Mouse (Mus musculus): ENCODE data around the gene Elp1.

GRCm38 (mm10) chr4:56723237-56723636, 78.9 kb downstream of the Elp1 start:
- TF ChIP-seq CTCF (IDR thresholded peaks at IDR 0.05; ENCODE audit: low read depth, low read length) (no peak), GATA1 (IDR thresholded peaks at IDR 0.05; ENCODE audit: borderline replicate concordance, low read length) (no peak), POLR2AphosphoS5 (IDR thresholded peaks at IDR 0.05; ENCODE audit: insufficient replicate concordance, low read depth, low read length) (no peak)
